ENCODE assay signal across 16 mouse cellular contexts in the genomic region with DNA sequence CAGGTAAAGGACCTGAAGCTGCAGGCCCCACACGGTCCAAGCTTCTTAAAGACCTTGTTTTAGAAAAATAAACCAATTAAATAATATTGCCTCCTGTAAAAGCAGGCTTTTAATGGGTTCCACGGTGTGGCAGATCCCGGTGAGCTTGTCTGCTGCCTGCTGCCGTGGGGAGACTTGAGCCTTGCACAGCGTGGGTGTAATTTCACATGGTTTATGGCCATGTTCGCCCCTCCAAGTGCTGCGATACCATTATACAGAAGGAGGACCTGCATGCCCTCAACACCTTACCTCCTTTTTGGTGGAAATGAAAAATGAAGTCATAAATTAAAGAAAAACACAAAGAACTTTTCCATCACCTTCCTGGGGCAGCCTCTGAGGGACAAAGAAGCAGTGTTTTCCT.
A peak's percentile ranks its signal among the peaks of the same experiment; 100 is the strongest.
DNase-seq lines count a peak whose midpoint lies in the region; ATAC-seq lines count a peak whose summit lies in the region.
"Had no signal": no experiment of that assay in that cellular context is flagged by ENCODE, and none has a peak within 500 bp of the region (broad histone marks: within the 10 kb centered on the region; RNA-seq: fewer than 3 reads in every experiment).

No protein-coding gene starts in this region.

- H3K27me3 ChIP-seq in heart, embryonic 13.5 days (replicated peaks): no peaks in the 10 kb centered on the region
- H3K27me3 ChIP-seq in heart, embryonic 11.5 days (ENCODE audit: control insufficient read depth, insufficient read depth, low read length): 0 out of 2 replicates have a peak, but pooled peaks cover 2% of the 10 kb centered on the region
- no peaks in the 10 kb centered on the region for H3K27me3 ChIP-seq in lung, embryonic 15.5 days
- peaks cover 50% of the 10 kb centered on the region for H3K27me3 ChIP-seq in limb, embryonic 13.5 days
- H3K27me3 ChIP-seq in neural tube, embryonic 15.5 days (replicated peaks): no peaks in the 10 kb centered on the region
- H3K27me3 ChIP-seq: intestine, embryonic 15.5 days had no signal

- no peaks in the 10 kb centered on the region for H3K9me3 ChIP-seq in heart, embryonic 13.5 days
- H3K9me3 ChIP-seq in heart, embryonic 11.5 days (replicated peaks; ENCODE audit: control insufficient read depth, low read length): no peaks in the 10 kb centered on the region
- no peaks in the 10 kb centered on the region for H3K9me3 ChIP-seq in lung, embryonic 15.5 days
- no peaks in the 10 kb centered on the region for H3K9me3 ChIP-seq in limb, embryonic 13.5 days
- no peaks in the 10 kb centered on the region for H3K9me3 ChIP-seq in neural tube, embryonic 15.5 days (replicated peaks)
- H3K9me3 ChIP-seq: intestine, embryonic 15.5 days had no signal

- no peak for ATAC-seq in heart, embryonic 13.5 days (ENCODE audit: extremely low read depth, insufficient number of reproducible peaks, low FRiP score, low TSS enrichment)
- no peak for ATAC-seq in heart, embryonic 11.5 days (replicated peaks; ENCODE audit: insufficient number of reproducible peaks, low FRiP score, low TSS enrichment)
- no peak for ATAC-seq in lung, embryonic 15.5 days (ENCODE audit: borderline replicate concordance, extremely low read depth, low FRiP score, low TSS enrichment)
- ATAC-seq in limb, embryonic 13.5 days (ENCODE audit: low FRiP score, low read depth): 0 out of 2 replicates have a peak, but pooled peaks have one; percentile 46
- ATAC-seq in neural tube, embryonic 15.5 days (ENCODE audit: low FRiP score): no peak
- ATAC-seq: intestine, embryonic 15.5 days had no signal

- no peak overlapping the region for H3K4me3 ChIP-seq in heart, embryonic 13.5 days
- H3K4me3 ChIP-seq in heart, embryonic 11.5 days (ENCODE audit: low read depth, low read length): no peak overlapping the region
- H3K4me3 ChIP-seq in lung, embryonic 15.5 days: no peak overlapping the region
- no peak overlapping the region for H3K4me3 ChIP-seq in limb, embryonic 13.5 days
- no peak overlapping the region for H3K4me3 ChIP-seq in neural tube, embryonic 15.5 days (replicated peaks)
- H3K4me3 ChIP-seq: heart, adult 2 months; intestine, embryonic 15.5 days had no signal

- no peak for DNase-seq in lung, postnatal 25 days (ENCODE audit: low spot score)
- DNase-seq in cerebellum, postnatal 25 days: no peak
- DNase-seq: cerebellum, postnatal 36 days; heart, adult 2 months; heart, postnatal 36 days; kidney, postnatal 14 days; right cerebral cortex, postnatal 14 days; thymus, postnatal 25 days had no signal

- H3K4me1 ChIP-seq in heart, embryonic 13.5 days: peaks cover 54% of the 10 kb centered on the region
- H3K4me1 ChIP-seq in heart, embryonic 11.5 days (ENCODE audit: control insufficient read depth, insufficient read depth, low read length): peaks cover 23% of the 10 kb centered on the region
- peaks cover 22% of the 10 kb centered on the region for H3K4me1 ChIP-seq in lung, embryonic 15.5 days
- peaks cover 61% of the 10 kb centered on the region for H3K4me1 ChIP-seq in limb, embryonic 13.5 days
- H3K4me1 ChIP-seq in neural tube, embryonic 15.5 days: peaks cover 48% of the 10 kb centered on the region

- H3K9ac ChIP-seq in heart, embryonic 13.5 days: no peak overlapping the region
- no peak overlapping the region for H3K9ac ChIP-seq in heart, embryonic 11.5 days (ENCODE audit: low read depth, low read length)
- no peak overlapping the region for H3K9ac ChIP-seq in lung, embryonic 15.5 days
- no peak overlapping the region for H3K9ac ChIP-seq in limb, embryonic 13.5 days
- no peak overlapping the region for H3K9ac ChIP-seq in neural tube, embryonic 15.5 days (replicated peaks)
- H3K9ac ChIP-seq: intestine, embryonic 15.5 days; liver, embryonic 14.5 days had no signal

- H3K27ac ChIP-seq in heart, embryonic 13.5 days (replicated peaks): peak overlapping the region; percentile 12; the same call in 1 of the 2 replicates
- no peak overlapping the region for H3K27ac ChIP-seq in heart, embryonic 11.5 days (ENCODE audit: low read depth, low read length)
- peak overlapping the region; percentile 51 for H3K27ac ChIP-seq in lung, embryonic 15.5 days
- H3K27ac ChIP-seq in limb, embryonic 13.5 days: peak overlapping the region; percentile 44; the same call in 1 of the 2 replicates
- H3K27ac ChIP-seq in neural tube, embryonic 15.5 days (replicated peaks): peak overlapping the region; percentile 19; the same call in 1 of the 2 replicates
- H3K27ac ChIP-seq: heart, adult 2 months; intestine, embryonic 15.5 days; liver, embryonic 14.5 days; macrophage had no signal

- H3K36me3 ChIP-seq in heart, embryonic 13.5 days: no peaks in the 10 kb centered on the region
- H3K36me3 ChIP-seq in heart, embryonic 11.5 days (ENCODE audit: control insufficient read depth, insufficient read depth, low read length): no peaks in the 10 kb centered on the region
- H3K36me3 ChIP-seq in lung, embryonic 15.5 days: no peaks in the 10 kb centered on the region
- H3K36me3 ChIP-seq in limb, embryonic 13.5 days: no peaks in the 10 kb centered on the region
- H3K36me3 ChIP-seq in neural tube, embryonic 15.5 days: no peaks in the 10 kb centered on the region
- H3K36me3 ChIP-seq: intestine, embryonic 15.5 days had no signal

- 73% methylated on average over 7 of the region's 7 CpGs for WGBS in heart, embryonic 13.5 days
- 73% methylated on average over 7 of the region's 7 CpGs for WGBS in heart, embryonic 11.5 days (ENCODE audit: insufficient replicate concordance)
- 59% methylated on average over 7 of the region's 7 CpGs for WGBS in lung, embryonic 15.5 days
- 17% methylated on average over 7 of the region's 7 CpGs for WGBS in limb, embryonic 13.5 days
- 22% methylated on average over 7 of the region's 7 CpGs for WGBS in neural tube, embryonic 15.5 days

- no peak overlapping the region for H3K4me2 ChIP-seq in heart, embryonic 13.5 days
- no peak overlapping the region for H3K4me2 ChIP-seq in heart, embryonic 11.5 days
- no peak overlapping the region for H3K4me2 ChIP-seq in lung, embryonic 15.5 days
- 0 out of 2 replicates have a peak overlapping the region, but pooled peaks have one; percentile 9 for H3K4me2 ChIP-seq in limb, embryonic 13.5 days (replicated peaks)
- H3K4me2 ChIP-seq in neural tube, embryonic 15.5 days: no peak overlapping the region
- H3K4me2 ChIP-seq: intestine, embryonic 15.5 days had no signal
